Mouse (Mus musculus): Measurements from ENCODE around the gene Pou4f1. TPM values are rescaled to one million over a fixed set of nuclear protein-coding genes. Genes with fewer than 3 reads are reported as not detected.

Pou4f1 gene
- polyA plus RNA-seq (2014; fragmentation: Illumina TruSeq; extraction: RNeasy Lipid Tissue Mini Kit (QIAGEN cat#74804); ENCODE audit: low read depth, low replicate concordance), result 0.29 TPM

DNA sequence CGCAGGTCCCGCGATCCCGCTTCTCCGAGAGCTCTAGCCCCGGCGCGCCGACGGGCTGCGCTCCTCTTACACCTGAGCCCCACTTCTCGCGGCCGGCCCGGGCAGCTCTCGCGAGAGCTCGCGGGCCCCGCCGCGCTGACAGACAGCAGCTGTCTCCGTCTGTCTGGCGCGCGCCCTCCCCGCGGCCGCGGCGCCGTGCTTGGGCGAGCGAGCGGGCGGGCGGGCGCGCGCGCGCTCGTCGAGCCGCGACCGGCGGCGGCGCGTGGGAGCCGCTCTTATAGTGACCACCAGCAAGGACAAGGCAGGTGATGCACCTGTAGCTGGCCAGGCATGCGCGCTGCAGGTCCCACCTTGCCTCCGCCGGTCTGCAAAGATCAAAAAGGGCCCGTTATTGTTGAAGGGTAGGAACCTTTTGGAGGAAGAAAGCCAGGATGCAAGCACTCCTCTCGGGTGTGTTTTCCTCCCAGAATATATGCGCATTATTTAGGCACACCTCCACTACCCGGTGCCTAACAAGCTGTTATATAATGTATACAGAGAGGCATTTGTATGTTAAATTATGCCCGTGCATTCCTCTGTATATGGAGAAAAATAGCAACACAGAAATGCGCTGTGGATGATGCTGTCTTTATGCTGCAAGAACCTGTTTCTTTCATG is at the start of gene Pou4f1:
Gene Pou4f1 (minus strand): TSS at position 34 of the 657 bp plus-strand sequence.

Other genes with a start within 250 kb of the Pou4f1 start
- gene Rnf219, start 54.6 kb upstream of the Pou4f1 start, polyA plus RNA-seq (2014; fragmentation: Illumina TruSeq; extraction: RNeasy Lipid Tissue Mini Kit (QIAGEN cat#74804); ENCODE audit: low read depth, low replicate concordance), result 4.2 TPM

Measured in adipose tissue, adult 10 weeks (tissue).